Mouse (Mus musculus) layer of hippocampus, postnatal 14 days (tissue): ENCODE measurements around the gene Gm14085. TPM values are rescaled to one million over a fixed set of nuclear protein-coding genes. Genes with fewer than 3 reads are reported as not detected.
A peak's percentile ranks its signal among the peaks of the same experiment; 100 is the strongest.
"Not testable (repeated sequence)": the region's sequence is repeated elsewhere in the genome, so short reads cannot be mapped to it uniquely, and the experiment has no call there.

ENCODE experiments used
- DNase-seq, 2 experiments: peaks; one replicate each; pipeline ENCODE4 v3.0.0; 2021 to 2022; ENCODE audit warnings: low spot score in 2 of 2, mixed read lengths in 1 of 2
- long read RNA-seq, 2 experiments: library from polyadenylated mRNA; stranded (forward); transcript quantifications; one replicate each; pipeline ENCODE4 v2.0.0; 2021
- total RNA-seq, 2 experiments: library from RNA; stranded (reverse); gene quantifications; 2 replicates each; pipeline ENCODE4 v1.2.3; 2021

Gene Gm14085
- total RNA-seq, result not detected
- long read RNA-seq, experiment 1, partial matches to known transcripts, result 0 of 1 reads
- long read RNA-seq, experiment 1, other reads (novel, unspliced or antisense), result 1 of 1 reads
- long read RNA-seq, experiment 2, result 0 reads

DNA sequence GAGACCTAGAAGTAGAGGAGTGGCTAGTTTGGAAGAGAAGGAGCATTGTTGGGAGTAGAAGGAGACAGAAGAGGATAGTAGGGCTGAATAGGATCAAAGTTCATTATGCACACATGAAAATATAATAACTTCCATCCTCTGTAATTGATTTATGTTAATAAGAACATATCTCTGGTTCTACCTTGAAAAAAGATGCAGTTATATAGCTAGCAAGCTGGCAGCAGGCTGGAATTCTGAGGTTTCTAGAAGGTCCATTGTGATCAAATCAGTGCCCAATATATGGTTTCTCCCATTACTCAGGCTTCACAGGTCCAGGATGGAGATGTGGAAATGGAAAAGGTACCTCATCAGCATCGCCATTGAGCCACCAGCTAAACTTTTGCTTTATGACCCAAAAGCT lies at the start of gene Gm14085:
Gm14085 (plus strand) TSS at position 301 of the 400 bp plus-strand sequence.
- DNase-seq, result no peak

DNA sequence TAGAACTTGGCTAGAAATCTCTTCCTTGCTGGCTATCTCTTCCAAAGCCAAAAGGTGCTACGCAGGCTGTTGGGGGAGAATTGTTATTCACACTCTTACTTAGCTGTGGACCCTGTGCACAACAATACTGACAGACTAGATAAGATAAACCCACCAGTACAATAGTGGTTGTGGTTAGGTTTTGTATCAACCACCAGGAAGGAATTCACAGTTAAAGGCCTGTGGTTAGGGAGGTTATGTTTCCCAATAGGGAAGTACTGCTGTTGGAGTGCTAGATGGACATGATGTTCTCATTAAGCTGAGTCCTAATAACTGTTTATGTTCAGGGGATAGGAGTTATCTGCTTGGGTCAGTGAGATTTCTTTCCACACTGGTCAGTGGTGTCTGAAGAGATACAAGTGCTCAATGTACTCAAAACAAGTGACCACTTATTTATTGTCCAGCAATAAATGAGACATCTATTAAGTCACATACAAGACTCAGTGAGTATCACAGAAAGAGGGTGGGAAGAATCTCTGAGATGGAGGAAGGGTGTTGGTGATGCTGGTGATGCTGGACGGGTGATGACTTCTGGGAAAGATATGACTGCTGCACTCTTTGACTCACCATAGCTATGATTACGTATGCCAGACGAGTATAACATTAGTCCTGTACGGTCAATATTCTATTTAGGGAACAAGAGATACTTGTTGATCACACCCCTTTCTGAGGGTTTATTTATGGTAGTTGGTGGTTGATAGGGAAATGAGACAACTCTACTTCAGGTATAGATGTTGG lies 45.8 kb upstream of the Gm14085 start:
- not testable (repeated sequence) for DNase-seq

DNA sequence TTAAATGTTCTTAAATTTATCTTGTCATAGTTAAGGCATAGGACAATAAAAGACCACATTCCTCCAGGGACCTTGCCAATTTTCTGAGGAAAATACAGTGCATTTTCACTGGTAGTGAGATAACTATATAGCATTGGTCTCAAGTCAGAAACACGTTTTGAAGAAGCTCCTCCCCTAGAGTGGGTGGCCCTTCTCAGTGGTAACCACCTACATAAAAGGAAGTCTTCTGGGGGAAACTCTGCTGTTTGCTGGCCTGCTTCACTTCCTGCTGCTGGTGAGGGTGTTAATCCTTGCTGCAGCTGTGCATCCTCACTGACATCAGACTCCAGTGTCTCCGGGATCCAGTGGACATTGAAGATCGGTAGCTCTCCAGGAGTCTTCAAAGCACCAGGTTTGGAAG lies 44.2 kb upstream of the Gm14085 start:
- DNase-seq, result not testable (repeated sequence)

DNA sequence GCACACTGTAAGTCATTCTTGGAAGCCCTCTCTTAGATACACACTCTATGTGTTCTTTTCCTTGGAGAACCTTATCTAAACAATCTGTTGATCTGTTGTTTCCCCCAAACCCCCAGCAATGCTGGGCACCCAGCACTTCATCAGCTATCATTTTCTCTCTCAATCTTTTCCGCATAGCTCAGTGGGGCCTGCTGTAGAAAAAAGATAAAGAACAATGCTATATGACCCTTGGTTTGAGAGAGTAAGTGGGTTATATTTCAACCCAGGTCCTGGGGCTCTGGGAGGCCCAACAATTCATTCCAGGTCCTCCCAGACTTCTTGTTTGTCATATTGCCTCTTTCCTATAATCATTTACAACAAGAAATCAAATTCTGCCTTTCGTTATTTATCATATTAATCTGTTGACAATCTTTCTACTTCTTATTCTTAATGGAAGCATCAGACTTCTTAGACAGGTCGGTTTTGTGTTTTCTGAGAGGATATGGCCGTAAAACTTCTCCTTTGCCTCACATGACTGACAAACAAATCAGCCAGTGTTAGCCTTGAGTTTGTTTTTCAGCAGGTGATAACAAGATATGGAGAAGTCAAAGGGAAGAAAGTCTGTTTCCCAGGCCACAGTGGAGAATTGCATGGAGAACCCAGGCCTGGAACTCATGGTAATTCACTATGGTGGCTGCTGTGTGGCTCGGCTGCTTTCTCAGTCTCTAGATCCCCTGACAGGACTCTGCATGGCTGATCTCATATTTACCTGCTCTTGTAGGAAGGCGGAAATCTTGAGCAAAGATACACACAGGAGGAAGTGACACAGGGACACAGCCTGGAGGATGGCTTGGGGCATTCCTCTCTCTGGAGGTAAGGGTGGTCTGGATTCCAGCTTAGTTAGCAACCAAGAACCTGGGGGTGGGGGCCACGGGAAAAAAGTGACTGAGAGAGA lies 43.5 kb upstream of the Gm14085 start:
- no peak for DNase-seq

DNA sequence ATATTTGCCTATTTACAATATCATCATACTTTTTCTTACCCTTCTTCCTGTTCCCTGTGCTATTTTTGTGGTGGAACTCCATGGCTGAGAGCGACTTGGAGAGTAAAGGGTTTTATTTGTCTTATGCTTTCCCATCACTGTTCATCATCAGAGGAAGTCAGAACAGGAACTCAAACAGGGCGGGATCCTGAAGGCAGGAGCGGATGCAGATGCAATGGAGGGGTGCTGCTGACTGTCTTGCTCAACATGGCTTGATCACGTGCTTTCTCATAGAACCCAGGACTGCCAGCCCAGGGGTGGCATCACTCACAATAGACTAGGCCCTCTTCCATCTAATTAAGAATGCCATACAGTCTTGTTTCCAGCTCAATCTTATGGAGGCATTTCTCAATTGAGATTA lies 34.4 kb upstream of the Gm14085 start:
- DNase-seq, result no peak

DNA sequence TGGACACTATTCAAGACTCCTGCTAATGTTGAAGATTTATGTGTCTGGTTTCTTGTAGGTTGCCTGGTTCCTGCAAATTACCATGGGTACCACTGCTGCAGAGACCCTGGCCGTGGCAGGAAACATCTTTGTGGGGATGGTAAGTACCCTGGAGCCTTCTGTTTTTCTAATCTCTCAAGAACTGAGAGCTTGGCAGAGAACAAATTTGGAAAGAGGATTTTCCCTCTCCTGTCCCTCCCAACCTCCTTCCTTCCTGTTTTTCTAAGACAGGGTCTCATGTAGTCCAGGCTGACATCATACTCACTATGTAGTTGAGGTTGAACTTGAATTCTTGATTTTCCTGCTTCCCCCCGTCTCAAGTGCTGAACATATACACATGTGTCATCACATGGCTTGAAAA lies 32.3 kb upstream of the Gm14085 start:
- no peak for DNase-seq

DNA sequence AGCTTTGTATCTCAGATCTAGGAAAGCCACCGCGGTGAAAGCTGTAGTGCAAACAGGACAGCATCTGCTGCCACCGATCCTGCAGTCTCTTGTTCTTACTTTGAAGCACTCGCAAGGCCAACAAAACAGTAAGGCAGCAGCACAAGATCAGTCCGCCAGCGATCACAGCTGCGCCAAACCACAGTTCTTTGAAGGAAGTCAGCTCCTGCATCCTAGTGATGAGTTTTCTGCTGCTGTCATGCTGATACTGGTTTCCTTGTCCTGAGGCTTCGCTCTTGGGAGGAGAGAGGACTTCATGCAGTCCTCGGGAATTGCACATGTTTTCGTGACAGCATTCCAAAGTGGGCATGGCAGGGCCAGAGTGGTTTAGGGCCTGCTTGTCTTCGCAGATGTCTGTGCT lies 17.8 kb upstream of the Gm14085 start:
- DNase-seq, result no peak

DNA sequence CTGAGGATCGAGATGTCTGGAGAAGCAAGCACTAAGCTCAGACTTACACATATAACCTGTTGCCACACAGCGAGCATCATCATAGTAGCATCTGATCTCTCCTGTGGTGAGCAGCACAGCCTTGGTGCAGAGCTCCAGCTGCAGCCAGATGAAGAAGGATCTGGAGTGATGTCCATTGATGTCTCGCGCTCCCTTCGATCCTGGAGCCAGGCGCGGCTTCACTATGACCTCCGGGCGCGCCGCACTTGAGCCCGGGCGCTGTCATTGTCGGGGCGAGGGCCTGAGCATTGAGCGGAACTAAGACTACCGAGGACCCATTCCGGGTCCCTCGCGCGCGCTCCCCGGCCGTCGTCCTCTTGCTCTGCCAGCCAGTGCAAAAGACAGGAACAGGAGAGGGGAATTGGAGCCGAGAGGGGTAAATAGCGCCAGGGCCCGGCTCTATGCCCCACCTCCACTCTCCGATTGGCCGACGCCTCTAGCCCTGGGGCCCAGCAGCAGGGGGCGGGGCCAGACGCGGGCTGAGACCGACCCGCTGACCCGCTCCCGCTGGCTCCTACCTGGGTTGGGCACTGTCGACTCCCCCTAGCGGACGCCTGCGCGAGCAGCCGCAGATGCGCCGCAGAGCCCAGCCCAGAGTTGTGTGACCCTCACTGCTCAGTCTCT lies 17.3 kb upstream of the Gm14085 start:
- peak; percentile 80 to 87 for DNase-seq

DNA sequence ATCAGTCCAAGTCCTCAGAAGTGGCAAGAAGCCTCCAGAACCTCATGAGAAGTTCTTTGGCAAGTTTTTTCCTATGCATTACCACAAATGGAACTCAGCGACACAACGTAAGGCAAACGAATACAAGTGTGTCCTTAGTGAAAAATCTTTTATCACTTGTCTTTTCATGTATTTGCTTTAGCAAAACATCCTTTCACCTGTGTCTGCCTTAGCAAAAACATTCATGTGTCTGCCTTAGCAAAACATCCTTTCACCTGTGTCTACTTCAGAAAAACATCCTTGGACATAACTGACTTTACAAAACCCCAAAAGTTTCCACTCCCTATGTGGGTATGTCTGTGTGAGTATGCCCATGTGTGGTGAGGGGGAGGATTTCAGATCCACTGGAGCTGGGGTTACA lies 15.5 kb upstream of the Gm14085 start:
- DNase-seq, result no peak

DNA sequence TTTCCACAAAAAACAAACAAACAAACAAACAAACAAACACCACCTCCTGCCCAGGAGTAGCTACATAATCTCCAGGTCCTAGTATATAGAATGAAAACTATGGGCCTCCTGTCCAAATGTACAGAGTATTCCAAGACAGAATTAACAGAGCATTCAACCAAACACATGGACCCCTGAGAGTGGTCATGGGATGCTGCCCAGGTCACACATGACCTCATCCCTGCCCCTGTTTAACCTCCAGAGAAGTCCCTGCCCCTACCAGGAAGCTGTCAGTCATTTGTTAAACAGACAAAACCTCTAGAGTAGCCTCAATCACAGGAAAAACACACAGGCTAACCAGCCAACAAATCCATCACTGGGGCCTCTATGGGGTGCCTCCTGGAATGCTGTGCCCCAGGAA lies 8.2 kb upstream of the Gm14085 start:
- DNase-seq, result no peak

DNA sequence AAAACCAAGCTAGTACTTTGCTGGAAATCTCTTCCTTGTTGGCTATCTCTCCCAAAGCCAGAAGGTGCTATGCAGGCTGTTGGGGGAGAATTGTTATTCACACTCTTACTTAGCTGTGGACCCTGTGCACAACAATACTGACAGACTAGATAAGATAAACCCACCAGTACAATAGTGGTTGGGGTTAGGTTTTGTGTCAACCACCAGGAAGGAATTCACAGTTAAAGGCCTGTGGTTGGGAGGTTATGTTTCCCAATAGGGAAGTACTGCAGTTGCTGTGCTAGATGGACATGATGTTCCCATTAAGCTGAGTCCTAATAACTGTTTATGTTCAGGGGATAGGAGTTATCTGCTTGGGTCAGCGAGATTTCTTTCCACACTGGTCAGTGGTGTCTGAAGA lies 954 bp upstream of the Gm14085 start:
- not testable (repeated sequence) for DNase-seq

DNA sequence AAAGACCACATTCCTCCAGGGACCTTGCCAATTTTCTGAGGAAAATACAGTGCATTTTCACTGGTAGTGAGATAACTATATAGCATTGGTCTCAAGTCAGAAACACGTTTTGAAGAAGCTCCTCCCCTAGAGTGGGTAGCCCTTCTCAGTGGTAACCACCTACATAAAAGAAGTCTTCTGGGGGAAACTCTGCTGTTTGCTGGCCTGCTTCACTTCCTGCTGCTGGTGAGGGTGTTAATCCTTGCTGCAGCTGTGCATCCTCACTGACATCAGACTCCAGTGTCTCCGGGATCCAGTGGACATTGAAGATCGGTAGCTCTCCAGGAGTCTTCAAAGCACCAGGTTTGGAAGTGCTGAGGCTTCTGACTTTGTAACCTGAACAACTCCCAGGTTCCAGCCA lies 913 bp downstream of the Gm14085 start:
- DNase-seq, result not testable (repeated sequence)

DNA sequence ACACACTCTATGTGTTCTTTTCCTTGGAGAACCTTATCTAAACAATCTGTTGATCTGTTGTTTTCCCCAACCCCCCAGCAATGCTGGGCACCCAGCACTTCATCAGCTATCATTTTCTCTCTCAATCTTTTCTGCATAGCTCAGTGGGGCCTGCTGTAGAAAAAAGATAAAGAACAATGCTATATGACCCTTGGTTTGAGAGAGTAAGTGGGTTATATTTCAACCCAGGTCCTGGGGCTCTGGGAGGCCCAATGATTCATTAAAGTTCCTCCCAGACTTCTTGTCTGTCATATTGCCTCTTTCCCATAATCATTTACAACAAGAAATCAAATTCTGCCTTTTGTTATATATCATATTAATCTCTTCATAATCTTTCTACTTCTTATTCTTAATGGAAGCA lies 1.4 kb downstream of the Gm14085 start:
- DNase-seq, result not testable (repeated sequence)

DNA sequence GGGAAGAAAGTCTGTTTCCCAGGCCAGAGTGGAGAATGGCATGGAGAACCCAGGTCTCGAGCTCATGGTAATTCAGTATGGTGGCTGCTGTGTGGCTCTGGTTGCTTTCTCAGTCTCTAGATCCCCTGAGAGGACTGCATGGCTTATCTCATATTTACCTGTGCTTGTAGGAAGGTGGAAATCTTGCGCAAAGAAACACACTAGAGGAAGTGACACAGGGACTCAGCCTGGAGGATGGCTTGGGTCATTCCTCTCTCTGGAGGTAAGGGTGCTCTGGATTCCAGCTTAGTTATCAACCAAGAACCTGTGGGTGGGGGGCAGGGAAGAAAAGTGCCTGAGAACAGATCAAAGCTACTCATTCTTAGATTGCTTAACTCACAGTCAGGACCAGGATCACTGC lies 1.9 kb downstream of the Gm14085 start:
- no peak for DNase-seq

DNA sequence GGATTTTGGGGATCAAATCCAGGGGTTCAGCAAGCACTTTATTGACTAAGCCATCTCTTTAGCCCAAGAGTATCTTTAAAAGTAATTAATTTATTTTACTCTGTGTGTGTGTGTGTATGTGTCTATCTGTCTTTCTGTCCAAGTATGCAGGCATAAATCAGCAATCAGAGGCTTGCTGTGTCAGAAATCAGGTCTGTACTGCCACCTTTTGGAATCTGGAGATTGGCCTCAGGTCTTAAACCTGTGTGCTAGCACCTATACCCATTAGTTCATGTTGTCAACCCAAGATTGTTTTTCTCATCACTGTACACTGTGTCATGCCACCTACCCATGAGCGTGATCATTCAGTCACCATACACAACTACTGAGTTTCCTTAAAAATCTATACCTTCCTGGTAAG lies 45.0 kb downstream of the Gm14085 start:
- not testable (repeated sequence) for DNase-seq

DNA sequence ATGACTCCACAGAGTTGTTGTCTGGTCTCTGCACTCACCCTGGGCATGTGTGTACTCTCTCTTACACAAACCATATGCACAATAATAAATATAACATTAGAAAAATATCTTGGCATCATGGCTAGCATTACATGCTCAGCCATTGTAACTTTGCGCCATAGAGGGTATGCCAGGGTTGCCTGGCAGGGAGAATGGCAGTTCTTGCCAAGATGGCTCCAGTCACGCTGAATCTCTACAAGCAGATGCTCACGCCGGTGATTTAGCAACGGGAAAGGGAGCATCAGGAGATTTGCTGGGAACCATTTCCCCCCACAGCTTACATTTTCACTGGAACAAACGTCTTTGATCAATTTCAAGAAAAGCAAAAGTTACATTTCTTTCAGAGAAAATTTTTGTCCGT lies 46.5 kb downstream of the Gm14085 start:
- peak; percentile 13 to 70 for DNase-seq

DNA sequence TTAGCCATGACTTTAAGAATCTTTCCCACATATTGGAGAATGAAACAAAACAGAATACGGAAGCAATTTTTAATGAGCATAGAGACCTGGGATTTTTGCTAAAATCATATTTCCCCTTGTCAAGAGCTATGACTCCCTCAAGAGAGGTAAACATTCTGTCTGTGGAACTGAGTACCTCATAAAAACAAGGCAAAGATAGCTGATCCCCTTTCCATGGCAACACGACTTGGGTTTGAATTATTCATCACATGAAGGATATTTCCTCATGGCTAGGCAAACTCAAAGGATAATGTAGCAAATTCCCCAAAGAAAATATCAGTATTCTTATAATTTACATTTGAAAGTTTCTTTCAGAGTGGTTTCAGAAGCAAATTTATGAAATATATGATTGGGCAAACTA lies 47.0 kb downstream of the Gm14085 start:
- peak in 1 of 2 experiments; percentile 9 for DNase-seq

DNA sequence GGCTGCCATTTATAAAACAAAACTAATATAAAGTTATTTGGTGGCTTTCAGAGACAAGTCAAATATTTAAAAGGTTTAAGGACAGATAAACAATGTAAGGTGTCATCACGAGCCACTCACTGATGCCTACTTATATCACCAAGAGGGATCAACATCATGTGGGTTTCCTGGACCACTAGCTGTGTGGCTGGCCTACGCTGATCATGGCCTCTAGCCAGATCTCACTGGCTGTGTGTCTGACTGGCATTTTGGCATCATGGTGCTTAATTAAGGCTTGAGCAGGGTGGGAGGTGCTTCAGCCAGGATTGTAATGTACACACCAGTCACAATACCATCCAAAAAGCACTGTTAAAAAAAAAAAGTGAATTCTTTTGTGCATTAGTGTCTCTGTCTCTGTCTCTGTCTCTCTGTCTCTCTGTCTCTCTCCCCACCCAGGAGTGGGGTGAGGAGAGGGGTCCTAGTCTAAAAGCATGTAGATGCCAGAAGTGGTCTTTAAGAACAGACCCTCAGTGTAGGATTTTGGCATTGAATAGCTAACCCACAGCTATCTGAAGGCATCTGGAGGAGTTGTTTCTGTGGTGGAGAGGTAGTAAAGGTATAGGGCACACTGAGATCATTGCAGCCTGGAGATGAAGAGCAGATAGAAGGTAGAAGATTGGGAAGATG lies 47.5 kb downstream of the Gm14085 start:
- peak; percentile 4 to 42 for DNase-seq

DNA sequence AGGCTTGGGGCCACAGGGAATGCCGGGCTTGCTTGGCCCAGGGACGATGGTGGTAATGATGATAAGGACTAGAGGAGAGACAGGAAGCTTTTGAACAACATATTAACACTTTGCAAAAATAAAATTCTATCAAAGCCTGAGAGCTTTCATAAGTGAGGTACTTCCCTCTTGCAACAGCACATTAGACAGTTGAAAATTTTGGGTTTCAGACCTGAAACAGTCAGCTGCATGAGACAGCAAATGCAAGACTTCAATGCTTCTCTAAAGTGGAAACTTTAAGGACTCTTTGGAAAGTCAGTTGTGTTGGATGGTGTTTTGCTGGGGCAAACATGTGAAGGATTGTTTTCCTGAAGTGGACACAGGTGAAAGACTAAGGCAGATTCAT lies 48.1 kb downstream of the Gm14085 start:
- no peak for DNase-seq

DNA sequence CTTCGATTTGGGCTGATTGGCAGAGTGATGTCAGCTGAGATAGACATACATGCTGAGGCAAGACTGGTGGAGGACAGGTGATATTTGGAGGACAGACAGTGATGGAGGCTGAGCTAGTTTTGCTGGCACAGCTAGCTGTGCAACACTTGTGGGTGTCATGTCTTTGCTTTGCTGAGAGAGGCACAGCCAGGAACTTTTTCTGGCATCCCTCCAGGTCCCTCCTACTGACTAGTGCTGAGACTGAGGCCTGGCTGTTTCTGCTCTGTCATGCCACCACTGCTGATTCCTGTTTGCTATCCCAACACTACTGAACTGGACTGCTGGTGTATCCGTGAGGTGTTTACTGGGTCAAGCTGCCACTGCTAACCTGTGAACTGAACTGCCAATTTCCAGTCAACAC lies 48.6 kb downstream of the Gm14085 start:
- peak; percentile 14 to 43 for DNase-seq

DNA sequence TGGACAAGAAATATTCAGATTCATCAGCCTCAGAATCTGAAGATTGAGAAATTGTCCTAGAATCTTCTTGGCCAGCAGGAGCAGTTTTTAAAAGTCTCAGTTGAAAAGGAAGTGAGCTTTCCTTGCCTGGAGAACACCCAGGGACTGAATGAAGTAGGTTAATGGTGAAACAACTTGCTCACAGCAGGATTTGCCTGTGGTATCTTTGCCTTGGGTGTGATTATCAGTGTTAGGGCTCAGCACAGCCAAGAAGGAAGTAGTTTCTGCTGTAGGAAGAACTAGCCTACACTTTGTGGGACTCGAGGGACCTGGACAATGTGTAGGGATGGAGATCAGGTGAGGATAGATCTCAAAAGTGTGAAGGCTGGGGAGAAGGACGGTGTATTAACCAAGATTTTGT lies 49.9 kb downstream of the Gm14085 start:
- no peak for DNase-seq
